Mouse (Mus musculus): ENCODE results near the gene Siah3. TPM values are rescaled to one million over a fixed set of nuclear protein-coding genes. Genes with fewer than 3 reads are reported as not detected.

Gene Siah3
- total RNA-seq, 2 experiments from 2014 or later = 6.7 to 7.5 TPM

- intact Hi-C loops (cut with DNase I) = loop anchor here (10.0 kb wide), 2 partner anchors 185 to 255 kb away; partner anchors contain the start of gene Erich6b
- DNase-seq (ENCODE audit: low spot score in 2 of 2) = peak; percentile 57 to 63
These were observed 4.2 kb downstream of the Siah3 start for GRCm38 (mm10) chr14:75459991-75460390.

- DNase-seq (ENCODE audit: low spot score in 2 of 2) = no peak
- intact Hi-C loops (cut with DNase I) = no loop called here
These were observed 4.7 kb downstream of the Siah3 start for GRCm38 (mm10) chr14:75460436-75460835.

GRCm38 (mm10) chr14:75461770-75462169, 6.0 kb downstream of the Siah3 start:
- intact Hi-C loops (cut with DNase I) = no loop called here
- DNase-seq (ENCODE audit: low spot score in 2 of 2) = no peak

- no peak for DNase-seq (ENCODE audit: low spot score in 2 of 2)
- intact Hi-C loops (cut with DNase I) = no loop called here
These were observed 7.4 kb downstream of the Siah3 start for GRCm38 (mm10) chr14:75463171-75463570.

GRCm38 (mm10) chr14:75468941-75469340, 13.2 kb downstream of the Siah3 start:
- intact Hi-C loops (cut with DNase I) = no loop called here
- no peak for DNase-seq (ENCODE audit: low spot score in 2 of 2)

GRCm38 (mm10) chr14:75473061-75473930, 17.5 kb downstream of the Siah3 start:
- intact Hi-C loops (cut with DNase I) = no loop called here
- no peak for DNase-seq (ENCODE audit: low spot score in 2 of 2)

GRCm38 (mm10) chr14:75475887-75476286, 20.1 kb downstream of the Siah3 start:
- DNase-seq (ENCODE audit: low spot score in 2 of 2) = no peak
- intact Hi-C loops (cut with DNase I) = no loop called here

- intact Hi-C loops (cut with DNase I) = no loop called here
- DNase-seq (ENCODE audit: low spot score in 2 of 2) = no peak
These were observed 26.7 kb downstream of the Siah3 start for GRCm38 (mm10) chr14:75482231-75483175.

- intact Hi-C loops (cut with DNase I) = no loop called here
- no peak for DNase-seq (ENCODE audit: low spot score in 2 of 2)
These were observed 27.4 kb downstream of the Siah3 start for GRCm38 (mm10) chr14:75483176-75483546.

GRCm38 (mm10) chr14:75487932-75488331, 32.1 kb downstream of the Siah3 start:
- no peak for DNase-seq (ENCODE audit: low spot score in 2 of 2)
- intact Hi-C loops (cut with DNase I) = no loop called here

- intact Hi-C loops (cut with DNase I) = no loop called here
- no peak for DNase-seq (ENCODE audit: low spot score in 2 of 2)
These were observed 37.9 kb downstream of the Siah3 start for GRCm38 (mm10) chr14:75493555-75494194.

GRCm38 (mm10) chr14:75494926-75495325, 39.1 kb downstream of the Siah3 start:
- DNase-seq (ENCODE audit: low spot score in 2 of 2) = no peak
- intact Hi-C loops (cut with DNase I) = no loop called here

GRCm38 (mm10) chr14:75501501-75501990, 45.8 kb downstream of the Siah3 start:
- no peak for DNase-seq (ENCODE audit: low spot score in 2 of 2)
- intact Hi-C loops (cut with DNase I) = no loop called here

- DNase-seq (ENCODE audit: low spot score in 2 of 2) = no peak
These were observed 46.7 kb downstream of the Siah3 start for GRCm38 (mm10) chr14:75502446-75502845.

GRCm38 (mm10) chr14:75504255-75504654, 48.5 kb downstream of the Siah3 start:
- intact Hi-C loops (cut with DNase I) = no loop called here
- no peak for DNase-seq (ENCODE audit: low spot score in 2 of 2)

More at GRCm38 (mm10) chr14:75502446-75502845, 46.7 kb downstream of the Siah3 start:
- intact Hi-C loops (cut with DNase I) = no loop called here

GRCm38 (mm10) chr14:75505126-75505840, 49.5 kb downstream of the Siah3 start:
- DNase-seq (ENCODE audit: low spot score in 2 of 2) = no peak
- intact Hi-C loops (cut with DNase I) = no loop called here

GRCm38 (mm10) chr14:75506246-75506645, 50.5 kb downstream of the Siah3 start:
- no peak for DNase-seq (ENCODE audit: low spot score in 2 of 2)
- intact Hi-C loops (cut with DNase I) = no loop called here

GRCm38 (mm10) chr14:75510125-75510524, 54.3 kb downstream of the Siah3 start:
- DNase-seq (ENCODE audit: low spot score in 2 of 2) = no peak
- intact Hi-C loops (cut with DNase I) = no loop called here

- no peak for DNase-seq (ENCODE audit: low spot score in 2 of 2)
- intact Hi-C loops (cut with DNase I) = no loop called here
These were observed 57.2 kb downstream of the Siah3 start for GRCm38 (mm10) chr14:75512946-75513345.
